Mouse (Mus musculus): Measurements from ENCODE around the gene Gm10073.
"Not testable (repeated sequence)": the region's sequence is repeated elsewhere in the genome, so short reads cannot be mapped to it uniquely, and the experiment has no call there.

DNA sequence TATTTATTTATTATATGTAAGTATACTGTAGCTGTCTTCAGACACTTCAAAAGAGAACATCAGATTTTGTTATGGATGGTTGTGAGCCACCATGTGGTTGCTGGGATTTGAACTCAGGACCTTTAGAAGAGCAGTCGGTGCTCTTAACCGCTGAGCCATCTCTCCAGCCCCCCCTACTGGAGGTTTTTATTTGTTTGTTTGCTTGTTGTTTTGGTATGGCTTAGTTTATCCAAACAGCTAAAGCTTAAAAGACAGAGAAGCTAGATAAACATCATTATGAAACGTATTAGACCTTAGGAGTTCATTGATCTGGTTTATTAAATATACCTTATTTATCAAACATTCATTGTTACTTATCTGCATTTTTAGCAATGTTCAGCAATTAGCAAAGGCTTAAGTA lies 22.4 kb upstream of the Gm10073 start:
- TF ChIP-seq ZNF384 (IDR thresholded peaks at IDR 0.05; ENCODE audit: low read depth, low read length); HCFC1 (IDR thresholded peaks at IDR 0.05; ENCODE audit: borderline replicate concordance, insufficient read depth, low read length); CHD2 (IDR thresholded peaks at IDR 0.05; ENCODE audit: low read depth, low read length): not testable (repeated sequence)

Data from ES-E14 (cell line).